Mouse (Mus musculus) midbrain, embryonic 10.5 days (tissue): ENCODE measurements around the gene Olfr639. TPM values are rescaled to one million over a fixed set of nuclear protein-coding genes. Genes with fewer than 3 reads are reported as not detected.
"Not testable (repeated sequence)": the region's sequence is repeated elsewhere in the genome, so short reads cannot be mapped to it uniquely, and the experiment has no call there.

ENCODE experiments used
- DNase-seq: peaks from one replicate; pipeline ENCODE4 v3.0.0-alpha.2; 2017; ENCODE audit warnings: low spot score
- H3K27ac ChIP-seq: fragments of 300-500 bp; sonication (generic); replicated peaks from 2 replicates; pipeline ENCODE4 v1.5.1; 2016; ENCODE audit warnings: mild to moderate bottlenecking
- H3K27me3 ChIP-seq: fragments of 300-500 bp; sonication (generic); 2 replicates; pipeline ENCODE4 v1.6.1; 2016; ENCODE audit warnings: low read depth, mild to moderate bottlenecking; ENCODE audit not compliant: poor library complexity, severe bottlenecking
- H3K36me3 ChIP-seq: fragments of 300-500 bp; sonication (generic); 2 replicates; pipeline ENCODE4 v1.6.1; 2016; ENCODE audit warnings: mild to moderate bottlenecking, moderate library complexity
- H3K4me1 ChIP-seq: fragments of 300-500 bp; sonication (generic); 2 replicates; pipeline ENCODE4 v1.6.1; 2016
- H3K4me3 ChIP-seq: fragments of 300-500 bp; sonication (generic); 2 replicates; pipeline ENCODE4 v1.5.1; 2016; ENCODE audit warnings: mild to moderate bottlenecking, moderate library complexity
- H3K9me3 ChIP-seq: fragments of 300-500 bp; sonication (generic); replicated peaks from 2 replicates; pipeline ENCODE4 v1.6.1; 2016; ENCODE audit warnings: mild to moderate bottlenecking
- WGBS: fragments of 180-500 bp; shearing (Covaris S2); methylation state at CpG from one replicate; pipeline ENCODE4 v1.1.7; 2016; 5-methylcytosine and 5-hydroxymethylcytosine counted together
- polyA plus RNA-seq: library from polyadenylated mRNA; unstranded; fragments of >200 nt; fragmentation: Nextera tagmentation; extraction: Ambion mirVana; gene quantifications from 2 replicates; pipeline ENCODE4 v1.2.1, GENCODE M21; 2016

The Olfr639 gene
- polyA plus RNA-seq, 1 experiment from 2014 or later = not detected

GRCm38 (mm10) chr7:103966873-103967272 is 50.2 kb downstream of the Olfr639 start:
- H3K9me3 ChIP-seq, DNase-seq, H3K4me1 ChIP-seq, H3K36me3 ChIP-seq, H3K27me3 ChIP-seq, H3K4me3 ChIP-seq, H3K27ac ChIP-seq: not testable (repeated sequence)
- 95% methylated on average over 22 of the region's 22 CpGs for WGBS

Other genes with a start within 250 kb of the Olfr639 start
- not detected in 2 replicates for gene Olfr69, start 245.7 kb downstream of the Olfr639 start, polyA plus RNA-seq
- gene Olfr68, start 237.6 kb downstream of the Olfr639 start, polyA plus RNA-seq = not detected in 2 replicates
- not detected in 2 replicates for gene Olfr67, start 225.5 kb downstream of the Olfr639 start, polyA plus RNA-seq
- 191 and 345 TPM in 2 replicates for gene Hbb-bt, start 203.3 kb downstream of the Olfr639 start, polyA plus RNA-seq
- 74.3 and 117 TPM in 2 replicates for gene Hbb-bs, start 189.2 kb downstream of the Olfr639 start, polyA plus RNA-seq
- gene Hbb-bh2, start 176.8 kb downstream of the Olfr639 start, polyA plus RNA-seq = 0.23 TPM in 1 of 2 replicates, not detected in the other
- 3,029 and 4,275 TPM in 2 replicates for gene Hbb-bh1, start 174.1 kb downstream of the Olfr639 start, polyA plus RNA-seq
- gene Hbb-y, start 164.1 kb downstream of the Olfr639 start, polyA plus RNA-seq = 7,838 and 8,555 TPM in 2 replicates
- not detected in 2 replicates for gene Olfr66, start 131.1 kb downstream of the Olfr639 start, polyA plus RNA-seq
- not detected in 2 replicates for gene Olfr64, start 122.8 kb downstream of the Olfr639 start, polyA plus RNA-seq
- not detected in 2 replicates for gene Olfr65, start 113.8 kb downstream of the Olfr639 start, polyA plus RNA-seq
- gene Olfr631, start 88.5 kb downstream of the Olfr639 start, polyA plus RNA-seq = not detected in 2 replicates
- not detected in 2 replicates for gene Olfr632, start 83.0 kb downstream of the Olfr639 start, polyA plus RNA-seq
- not detected in 2 replicates for gene Olfr633, start 72.9 kb downstream of the Olfr639 start, polyA plus RNA-seq
- gene Olfr635, start 46.2 kb downstream of the Olfr639 start, polyA plus RNA-seq = 0.01 and 0.04 TPM in 2 replicates
- not detected in 2 replicates for gene Olfr638, start 18.6 kb downstream of the Olfr639 start, polyA plus RNA-seq
- gene Olfr640, start 8.3 kb upstream of the Olfr639 start, polyA plus RNA-seq = not detected in 2 replicates
- not detected in 2 replicates for gene Olfr641, start 18.1 kb upstream of the Olfr639 start, polyA plus RNA-seq
- gene Olfr642, start 35.4 kb upstream of the Olfr639 start, polyA plus RNA-seq = not detected in 2 replicates
- not detected in 2 replicates for gene 4930516K23Rik, start 44.1 kb upstream of the Olfr639 start, polyA plus RNA-seq
- not detected in 2 replicates for gene Olfr644, start 54.6 kb upstream of the Olfr639 start, polyA plus RNA-seq
- gene Olfr645, start 68.2 kb upstream of the Olfr639 start, polyA plus RNA-seq = not detected in 2 replicates
- not detected in 2 replicates for gene Olfr646, start 87.6 kb upstream of the Olfr639 start, polyA plus RNA-seq
- not detected in 2 replicates for gene Ubqln5, start 112.5 kb upstream of the Olfr639 start, polyA plus RNA-seq
- not detected in 2 replicates for gene Olfr643, start 120.1 kb upstream of the Olfr639 start, polyA plus RNA-seq
- not detected in 2 replicates for gene Ubqln3, start 126.0 kb upstream of the Olfr639 start, polyA plus RNA-seq
- gene Ubqlnl, start 133.3 kb upstream of the Olfr639 start, polyA plus RNA-seq = not detected in 2 replicates
- not detected in 2 replicates for gene Olfm5, start 147.5 kb upstream of the Olfr639 start, polyA plus RNA-seq
- 0.21 and 0.29 TPM in 2 replicates for gene Olfr648, start 166.1 kb upstream of the Olfr639 start, polyA plus RNA-seq
- gene Olfr649, start 178.7 kb upstream of the Olfr639 start, polyA plus RNA-seq = not detected in 2 replicates
- 3.6 and 4.9 TPM in 2 replicates for gene Trim6, start 201.5 kb upstream of the Olfr639 start, polyA plus RNA-seq
- gene Trim34a, start 227.2 kb upstream of the Olfr639 start, polyA plus RNA-seq = 0.44 and 0.93 TPM in 2 replicates